Mouse (Mus musculus): ENCODE measurements at regions not wholly inside any gene's neighbourhood (a gene's known extent, or its start where the extent isn't known, plus 50 kb on each side); places are given as distances from the start of the nearest gene placed in this dataset.

DNA sequence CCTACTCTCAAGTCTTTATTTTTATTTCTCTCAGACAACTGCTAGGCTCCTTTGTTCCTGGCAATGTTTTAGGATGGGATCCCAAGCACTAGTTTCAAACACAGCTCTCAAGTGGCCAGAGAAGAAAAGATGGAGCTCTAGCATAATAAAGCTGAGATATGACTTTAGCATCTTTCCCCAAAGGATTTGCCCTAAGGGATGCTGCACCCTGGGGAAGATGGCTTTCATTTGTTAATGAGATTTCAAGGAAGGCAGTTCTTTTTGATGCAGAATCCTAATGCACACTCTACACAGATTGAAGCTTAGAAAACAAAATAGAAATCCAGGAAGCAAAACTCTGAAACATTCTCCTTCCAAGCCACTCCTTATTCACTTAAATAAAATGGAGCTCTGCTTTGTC, 350.1 kb upstream of the Got2 start:
- Histone ChIP-seq H3K9me3 (ENCODE audit: control insufficient read depth, low read length) (no peaks in the 10 kb centered on the region), H3K27me3 (replicated peaks; ENCODE audit: control insufficient read depth, insufficient read depth, low read length) (no peaks in the 10 kb centered on the region), H3K9ac (ENCODE audit: low read depth, low read length) (no peak overlapping the region), H3K36me3 (ENCODE audit: control insufficient read depth, insufficient read depth, low read length) (no peaks in the 10 kb centered on the region), H3K27ac (ENCODE audit: low read depth, low read length) (no peak overlapping the region), H3K4me3 (ENCODE audit: low read length) (no peak overlapping the region), H3K4me1 (ENCODE audit: control insufficient read depth, insufficient read depth, low read depth, low read length) (no peaks in the 10 kb centered on the region), H3K4me2 (ENCODE audit: low read length) (no peak overlapping the region)
- ATAC-seq, result no peak

DNA sequence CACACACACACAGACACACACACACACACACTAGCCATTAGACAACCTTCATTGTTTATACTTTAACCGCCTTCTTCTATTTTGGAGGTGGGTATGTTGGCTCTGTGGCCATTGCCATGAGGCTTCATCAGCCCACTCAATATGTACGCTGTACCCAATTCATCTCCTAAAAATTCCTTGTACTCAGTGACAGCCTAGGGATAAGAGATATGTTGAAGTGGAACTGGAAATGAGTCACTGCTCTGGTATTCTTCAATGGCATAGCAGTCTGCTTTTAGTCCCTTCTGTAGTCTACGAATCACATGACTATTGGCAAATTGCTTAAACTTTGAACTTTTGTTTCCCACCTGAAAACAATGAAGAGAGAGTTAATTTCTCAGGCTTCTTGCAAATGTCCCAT, 349.6 kb upstream of the Got2 start:
- Histone ChIP-seq H3K27ac (ENCODE audit: low read depth, low read length) (no peak overlapping the region), H3K9ac (ENCODE audit: low read depth, low read length) (no peak overlapping the region), H3K4me3 (ENCODE audit: low read length) (no peak overlapping the region), H3K27me3 (replicated peaks; ENCODE audit: control insufficient read depth, insufficient read depth, low read length) (no peaks in the 10 kb centered on the region), H3K4me1 (ENCODE audit: control insufficient read depth, insufficient read depth, low read depth, low read length) (no peaks in the 10 kb centered on the region), H3K4me2 (ENCODE audit: low read length) (no peak overlapping the region), H3K9me3 (ENCODE audit: control insufficient read depth, low read length) (no peaks in the 10 kb centered on the region), H3K36me3 (ENCODE audit: control insufficient read depth, insufficient read depth, low read length) (no peaks in the 10 kb centered on the region)
- WGBS, result 92% methylated on average over 3 of the region's 3 CpGs
- no peak for ATAC-seq

GRCm38 (mm10) chr8:96230412-96230811, 342.1 kb upstream of the Got2 start:
- no peaks in the 10 kb centered on the region for H3K36me3 ChIP-seq (ENCODE audit: control insufficient read depth, insufficient read depth, low read length)
- ATAC-seq, result no peak
- WGBS, result 31% methylated on average over 4 of the region's 4 CpGs
- no peak overlapping the region for H3K9ac ChIP-seq (ENCODE audit: low read depth, low read length)
- H3K4me1 ChIP-seq (ENCODE audit: control insufficient read depth, insufficient read depth, low read depth, low read length), result no peaks in the 10 kb centered on the region
- H3K9me3 ChIP-seq (ENCODE audit: control insufficient read depth, low read length), result no peaks in the 10 kb centered on the region
- no peak overlapping the region for H3K4me2 ChIP-seq (ENCODE audit: low read length)
- H3K27me3 ChIP-seq (replicated peaks; ENCODE audit: control insufficient read depth, insufficient read depth, low read length), result no peaks in the 10 kb centered on the region
- no peak overlapping the region for H3K27ac ChIP-seq (ENCODE audit: low read depth, low read length)
- H3K4me3 ChIP-seq (ENCODE audit: low read length), result no peak overlapping the region

Measured in hindbrain, embryonic 16.5 days (tissue).